Mouse (Mus musculus): ENCODE measurements around the gene 4930595D18Rik. TPM values are rescaled to one million over a fixed set of nuclear protein-coding genes. Genes with fewer than 3 reads are reported as not detected.

Gene 4930595D18Rik
- total and polyA plus RNA-seq, 3 experiments: 0.35 TPM; not detected in 2

GRCm38 (mm10) chr12:111134169-111134568, 50.1 kb downstream of the 4930595D18Rik start:
- Histone ChIP-seq H3K27ac (ENCODE audit: control insufficient read depth, low read depth, low read length) (no peak overlapping the region), H3K4me1 (ENCODE audit: control insufficient read depth in 1 of 2, insufficient read depth in 2 of 2, low read length in 2 of 2) (no peaks in the 10 kb centered on the region), H3K4me3 (ENCODE audit: control insufficient read depth in 1 of 2, insufficient read depth in 1 of 2, low read depth in 2 of 2, low read length in 2 of 2) (no peak overlapping the region), H3K27me3 (ENCODE audit: control insufficient read depth in 1 of 2, insufficient read depth in 2 of 2, low read length in 2 of 2) (no peaks in the 10 kb centered on the region; a peak in 1 of 4 replicates), H3K36me3 (ENCODE audit: control insufficient read depth in 1 of 2, insufficient read depth in 2 of 2, low read length in 2 of 2) (no peaks in the 10 kb centered on the region), H3K79me2 (ENCODE audit: control insufficient read depth, insufficient read depth, low read length, poor library complexity) (no peaks in the 10 kb centered on the region), H3K9ac (ENCODE audit: control insufficient read depth, low read depth, low read length, poor library complexity, severe bottlenecking) (no peak overlapping the region), H3K9me3 (replicated peaks; ENCODE audit: insufficient read depth, low read length) (no peaks in the 10 kb centered on the region)
- DNase-seq (ENCODE audit: low read depth, low spot score): no peak
- TF ChIP-seq MYC (IDR thresholded peaks at IDR 0.05; ENCODE audit: low read depth, low read length): no peak
- no peak for TF ChIP-seq JUND (IDR thresholded peaks at IDR 0.05; ENCODE audit: low read depth, low read length)
- TF ChIP-seq MYB (IDR thresholded peaks at IDR 0.05; ENCODE audit: low read depth, low read length): no peak
- no peak for TF ChIP-seq HCFC1 (IDR thresholded peaks at IDR 0.05; ENCODE audit: low read depth, low read length)
- TF ChIP-seq POLR2AphosphoS2 (IDR thresholded peaks at IDR 0.05; ENCODE audit: low read length): no peak
- no peak for TF ChIP-seq ELF1 (IDR thresholded peaks at IDR 0.05; ENCODE audit: low read depth, low read length)
- no peak for TF ChIP-seq NRF1 (IDR thresholded peaks at IDR 0.05; ENCODE audit: insufficient read depth, low read depth, low read length, poor library complexity, severe bottlenecking)

- no peaks in the 10 kb centered on the region for H3K27me3 ChIP-seq (ENCODE audit: control insufficient read depth in 1 of 2, insufficient read depth in 2 of 2, low read length in 2 of 2)
- H3K4me3 ChIP-seq (ENCODE audit: control insufficient read depth in 1 of 2, insufficient read depth in 1 of 2, low read depth in 2 of 2, low read length in 2 of 2): no peak overlapping the region
- no peaks in the 10 kb centered on the region for H3K36me3 ChIP-seq (ENCODE audit: control insufficient read depth in 1 of 2, insufficient read depth in 2 of 2, low read length in 2 of 2)
- no peak for DNase-seq (ENCODE audit: low read depth, low spot score)
- H3K27ac ChIP-seq (ENCODE audit: control insufficient read depth, low read depth, low read length): no peak overlapping the region
- TF ChIP-seq SMC3 (IDR thresholded peaks at IDR 0.05; ENCODE audit: low read depth, low read length) (no peak), ZC3H11A (IDR thresholded peaks at IDR 0.05; ENCODE audit: low read depth, low read length) (no peak), ELF1 (IDR thresholded peaks at IDR 0.05; ENCODE audit: low read depth, low read length) (no peak), RCOR1 (IDR thresholded peaks at IDR 0.05; ENCODE audit: low read depth, low read length) (no peak), ZKSCAN1 (IDR thresholded peaks at IDR 0.05; ENCODE audit: low read depth, low read length) (no peak), EP300 (IDR thresholded peaks at IDR 0.05; ENCODE audit: low read depth in 1 of 2, low read length in 2 of 2) (no peak), ETS1 (IDR thresholded peaks at IDR 0.05; ENCODE audit: low read depth, low read length) (no peak), RAD21 (IDR thresholded peaks at IDR 0.05; ENCODE audit: low read depth, low read length) (no peak), MAZ (IDR thresholded peaks at IDR 0.05; ENCODE audit: low read depth, low read length) (no peak), ZNF384 (IDR thresholded peaks at IDR 0.05; ENCODE audit: low read depth, low read length) (no peak), MAFK (IDR thresholded peaks at IDR 0.05; ENCODE audit: borderline replicate concordance, low read depth, low read length) (no peak), NRF1 (IDR thresholded peaks at IDR 0.05; ENCODE audit: insufficient read depth, low read depth, low read length, poor library complexity, severe bottlenecking) (no peak), E2F4 (IDR thresholded peaks at IDR 0.05; ENCODE audit: borderline replicate concordance, low read depth, low read length) (no peak), KAT2A (conservative IDR thresholded peaks at IDR 0.05; ENCODE audit: low read depth, low read length) (no peak), HCFC1 (IDR thresholded peaks at IDR 0.05; ENCODE audit: low read depth, low read length) (no peak), POLR2AphosphoS2 (IDR thresholded peaks at IDR 0.05; ENCODE audit: low read length) (no peak), BHLHE40 (IDR thresholded peaks at IDR 0.05; ENCODE audit: borderline replicate concordance, low read depth, low read length) (no peak), CHD1 (IDR thresholded peaks at IDR 0.05; ENCODE audit: low read depth, low read length) (no peak), MYC (IDR thresholded peaks at IDR 0.05; ENCODE audit: low read depth, low read length) (no peak)
- H3K4me1 ChIP-seq (ENCODE audit: control insufficient read depth in 1 of 2, insufficient read depth in 2 of 2, low read length in 2 of 2): no peaks in the 10 kb centered on the region
- H3K9ac ChIP-seq (ENCODE audit: control insufficient read depth, low read depth, low read length, poor library complexity, severe bottlenecking): no peak overlapping the region
- no peaks in the 10 kb centered on the region for H3K79me2 ChIP-seq (ENCODE audit: control insufficient read depth, insufficient read depth, low read length, poor library complexity)
- no peaks in the 10 kb centered on the region for H3K9me3 ChIP-seq (replicated peaks; ENCODE audit: insufficient read depth, low read length)
Measured at GRCm38 (mm10) chr12:111125666-111126065, 58.6 kb downstream of the 4930595D18Rik start.

All from MEL (cell line).